Mouse (Mus musculus) macrophage (primary cell): Measurements from ENCODE around the gene Gxylt2. TPM values are rescaled to one million over a fixed set of nuclear protein-coding genes. Genes with fewer than 3 reads are reported as not detected.

ENCODE experiments used
- H3K27ac ChIP-seq: fragments of 350-480 bp; formaldehyde crosslinking; 2 replicates; pipeline ENCODE4 v1.9.0; 2021
- H3K36me3 ChIP-seq: fragments of 350-480 bp; formaldehyde crosslinking; 2 replicates; pipeline ENCODE4 v1.9.0; 2021; ENCODE audit errors: inconsistent target
- H3K4me3 ChIP-seq: fragments of 350-480 bp; formaldehyde crosslinking; 2 replicates; pipeline ENCODE4 v1.9.0; 2021; ENCODE audit errors: inconsistent target
- H3K79me2 ChIP-seq: fragments of 350-480 bp; formaldehyde crosslinking; 2 replicates; pipeline ENCODE4 v1.9.0; 2021; ENCODE audit errors: inconsistent target
- WGBS: methylation state at CpG from one replicate; pipeline ENCODE4 v1.1.7; 2026; ENCODE audit warnings: inconsistent platforms; ENCODE audit not compliant: missing documents; 5-methylcytosine and 5-hydroxymethylcytosine counted together
- polyA plus RNA-seq: library from polyadenylated mRNA; stranded (reverse); fragments of 250-400 nt; gene quantifications from 3 replicates; pipeline ENCODE4 v1.2.4, GENCODE M21; 2018; ENCODE audit warnings: inconsistent platforms
- total RNA-seq, 78 experiments: library from RNA; depleted of rRNA; stranded (reverse); fragments of 250-400 nt; gene quantifications; 1 replicate in 9 of 78; 2 replicates in 24 of 78; 3 replicates in 43 of 78; 4 replicates in 2 of 78; pipeline ENCODE4 v1.2.4; 2018; ENCODE audit warnings: inconsistent platforms in 56 of 78

Gxylt2 gene
- 1 to 10 TPM in 1 of 26 experiments, under 1 TPM in 9, not detected in 16; 0.07 to 4.5 (median 0.14) TPM for total RNA-seq (2018; cell fraction: chromatin; rRNA removed)
- total RNA-seq (2018; cell fraction: cytosol; rRNA removed), result under 1 TPM in 4 of 26 experiments, not detected in 22; under 0.01 to 0.03 (median 0.03) TPM
- total RNA-seq (2018; cell fraction: nucleus; rRNA removed), result under 1 TPM in 15 of 26 experiments, not detected in 11; 0.11 to 0.65 (median 0.22) TPM
- polyA plus RNA-seq, result not detected in 3 replicates

DNA sequence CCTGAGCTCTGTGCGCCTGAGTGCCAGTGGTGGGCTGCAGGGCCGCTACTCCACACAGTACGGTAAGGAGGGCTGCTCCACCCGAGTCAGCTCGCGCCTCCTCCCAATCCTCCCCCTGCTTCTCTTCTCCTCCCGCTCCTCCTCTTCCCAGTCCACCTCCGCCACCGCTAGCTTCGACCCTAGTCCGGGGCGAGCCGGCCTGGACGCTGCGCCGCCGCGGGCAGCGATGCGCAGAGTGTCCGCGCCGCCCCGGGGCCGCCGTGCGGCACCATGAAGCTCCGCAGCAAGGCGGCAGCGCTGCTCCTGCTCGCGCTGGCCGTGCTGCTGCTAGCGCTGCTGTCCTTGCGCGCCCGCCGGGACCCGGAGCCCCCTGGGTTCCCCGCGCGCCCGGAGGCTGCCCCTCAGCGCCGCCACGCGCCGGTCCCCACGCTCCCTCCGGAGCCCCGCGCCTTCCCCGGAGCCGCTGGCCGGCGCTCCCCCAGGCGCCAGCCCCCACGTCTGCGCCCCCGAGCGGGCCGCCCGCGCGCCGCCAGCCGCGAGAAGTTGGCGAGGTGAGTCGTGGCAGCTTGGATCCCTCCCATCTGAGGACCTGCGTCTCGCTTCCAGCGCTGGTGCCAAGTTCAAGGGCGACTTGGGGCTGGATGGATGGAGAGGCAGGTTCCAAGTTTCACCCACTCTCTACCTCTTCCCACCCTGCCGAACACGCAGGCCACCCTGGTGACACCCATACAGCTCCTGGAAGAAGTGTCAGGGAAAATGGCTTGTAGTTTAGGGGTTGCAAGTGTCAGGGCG lies at the start of gene Gxylt2:
TSS of gene Gxylt2 (plus strand) at position 161 of the 792 bp plus-strand sequence.
- no peak within 1 kb of the TSS for H3K4me3 ChIP-seq
- no peaks in the 10 kb centered on the region for H3K36me3 ChIP-seq
- H3K79me2 ChIP-seq, result no peaks in the 10 kb centered on the region
- no peak within 1 kb of the TSS for H3K27ac ChIP-seq
- 1% methylated on average over 57 of the region's 77 CpGs for whole genome bisulfite sequencing

DNA sequence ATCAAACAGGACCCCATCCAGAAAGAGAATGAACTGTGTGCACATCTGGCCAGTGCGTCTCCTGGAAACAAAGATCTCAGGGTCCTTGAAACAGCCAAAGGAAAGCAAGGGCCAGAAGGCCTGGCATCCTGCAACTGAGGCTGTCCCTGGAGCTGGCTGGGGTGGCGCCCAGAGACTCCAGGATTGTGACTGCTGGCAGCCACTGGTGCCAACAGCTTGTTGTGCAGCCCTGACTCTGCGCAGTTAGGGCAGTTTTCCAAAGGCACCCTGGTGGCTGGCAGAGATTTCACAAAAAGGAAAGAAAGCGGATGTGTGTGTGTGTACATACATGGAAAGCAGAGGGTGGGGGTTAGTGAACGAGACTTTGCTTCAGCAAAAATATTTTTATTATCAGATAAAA lies 44.1 kb upstream of the Gxylt2 start:
- H3K4me3 ChIP-seq, result no peak overlapping the region
- H3K36me3 ChIP-seq, result peaks cover 18% of the 10 kb centered on the region; the same call in 1 of the 2 replicates
- no peaks in the 10 kb centered on the region for H3K79me2 ChIP-seq
- 93% methylated on average over 5 of the region's 5 CpGs for WGBS
- H3K27ac ChIP-seq, result no peak overlapping the region

- H3K27ac ChIP-seq, result no peak overlapping the region
- WGBS, result 78% methylated on average over 6 of the region's 6 CpGs
- H3K79me2 ChIP-seq, result no peaks in the 10 kb centered on the region
- H3K4me3 ChIP-seq, result no peak overlapping the region
- peaks cover 18% of the 10 kb centered on the region; the same call in 1 of the 2 replicates for H3K36me3 ChIP-seq
Observed at GRCm38 (mm10) chr6:100662224-100662623, 42.3 kb upstream of the Gxylt2 start.

- Histone ChIP-seq H3K36me3 (peaks cover 18% of the 10 kb centered on the region; the same call in 1 of the 2 replicates), H3K4me3 (no peak overlapping the region), H3K79me2 (no peaks in the 10 kb centered on the region), H3K27ac (no peak overlapping the region)
- WGBS, result 94% methylated on average over 8 of the region's 8 CpGs
Observed at GRCm38 (mm10) chr6:100667644-100668043, 36.9 kb upstream of the Gxylt2 start.

DNA sequence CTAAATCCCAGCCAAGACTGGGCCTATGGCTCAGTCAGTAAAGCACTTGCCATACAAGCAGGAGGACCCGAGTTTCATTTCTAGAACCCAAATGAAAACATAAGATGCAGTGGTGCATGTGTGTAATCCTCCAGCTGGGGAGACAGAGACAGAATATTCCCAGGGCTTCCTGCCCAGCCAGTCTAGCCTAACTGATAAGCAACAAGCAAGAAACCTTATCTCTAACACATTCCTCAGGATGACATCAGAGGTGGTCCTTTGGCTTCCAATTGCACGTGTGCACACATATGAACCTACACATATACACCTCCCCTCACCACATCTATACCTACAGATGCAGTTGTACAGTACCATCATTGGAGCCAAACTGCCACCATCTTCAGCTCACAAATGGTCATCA lies 35.7 kb upstream of the Gxylt2 start:
- 86% methylated on average over 2 of the region's 2 CpGs for WGBS
- H3K4me3 ChIP-seq, result no peak overlapping the region
- H3K27ac ChIP-seq, result no peak overlapping the region
- 0 out of 2 replicates have a peak, but pooled peaks cover 7% of the 10 kb centered on the region for H3K36me3 ChIP-seq
- no peaks in the 10 kb centered on the region for H3K79me2 ChIP-seq

DNA sequence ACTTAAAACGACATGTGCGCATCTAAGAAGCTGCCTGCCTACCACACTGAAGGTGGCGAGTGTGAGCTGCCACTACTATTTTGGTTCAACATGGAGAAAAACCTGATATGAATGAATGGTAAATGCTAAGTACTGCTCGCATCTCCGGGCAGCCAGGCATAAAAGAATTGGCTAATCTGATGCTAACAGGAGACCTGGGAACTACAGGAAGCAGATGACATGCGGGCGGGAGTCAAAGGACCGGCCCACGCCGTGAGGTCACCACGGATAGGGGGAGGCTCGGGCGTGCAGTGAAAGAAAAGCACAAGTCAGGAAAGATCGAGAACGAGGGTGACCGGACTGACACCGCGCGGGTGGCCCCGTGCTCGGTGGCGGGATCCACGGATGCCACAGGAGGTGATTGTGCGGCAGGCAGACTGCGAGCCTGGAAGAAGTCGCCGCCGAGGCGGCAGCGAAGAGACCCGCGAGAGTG lies 34.1 kb upstream of the Gxylt2 start:
- 2% methylated on average over 32 of the region's 32 CpGs for WGBS
- peak overlapping the region; percentile 28; the same call in 1 of the 2 replicates for H3K27ac ChIP-seq

GRCm38 (mm10) chr6:100670880-100671344 lies 33.6 kb upstream of the Gxylt2 start, which contains the start of gene Shq1:
Shq1 (minus strand) TSS chr6:100671157.
- Histone ChIP-seq H3K79me2 (no peaks in the 10 kb centered on the region), H3K36me3 (no peaks in the 10 kb centered on the region), H3K4me3 (peak within 1 kb of the TSS; percentile 57), H3K27ac (peak within 1 kb of the TSS; percentile 28; the same call in 1 of the 2 replicates)
- 0% methylated on average over 49 of the region's 49 CpGs for WGBS

More for the DNA sequence above, 34.1 kb upstream of the Gxylt2 start:
- no peaks in the 10 kb centered on the region for H3K79me2 ChIP-seq
- H3K36me3 ChIP-seq, result no peaks in the 10 kb centered on the region
- peak overlapping the region; percentile 57 for H3K4me3 ChIP-seq

GRCm38 (mm10) chr6:100671401-100671800 lies 33.1 kb upstream of the Gxylt2 start:
- H3K27ac ChIP-seq, result no peak overlapping the region
- H3K79me2 ChIP-seq, result no peaks in the 10 kb centered on the region
- 9% methylated on average over 7 of the region's 7 CpGs for WGBS
- H3K36me3 ChIP-seq, result no peaks in the 10 kb centered on the region
- H3K4me3 ChIP-seq, result peak overlapping the region; percentile 57

GRCm38 (mm10) chr6:100674974-100675373 lies 29.6 kb upstream of the Gxylt2 start:
- H3K4me3 ChIP-seq, result no peak overlapping the region
- 23% methylated on average over 6 of the region's 6 CpGs for WGBS

DNA sequence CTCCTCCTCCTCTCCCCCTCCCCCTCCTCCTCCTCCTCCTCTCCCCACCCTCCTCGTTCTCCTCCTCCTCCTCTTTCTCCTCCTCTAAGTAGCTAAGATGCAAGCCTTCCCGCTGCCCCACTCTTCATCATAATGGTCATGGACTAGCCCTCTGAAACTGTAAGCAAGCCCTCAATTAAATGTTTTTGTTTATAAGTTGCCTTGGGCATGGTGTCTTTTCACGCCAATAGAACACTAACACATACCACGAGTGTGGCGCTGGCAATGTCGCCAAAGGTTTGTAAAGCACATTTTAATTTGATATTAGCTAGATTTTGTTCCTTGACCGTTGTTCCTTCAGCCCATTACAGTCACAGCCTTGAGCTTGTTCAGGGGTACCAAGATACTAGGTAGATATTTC lies 28.1 kb upstream of the Gxylt2 start:
- Histone ChIP-seq H3K36me3 (no peaks in the 10 kb centered on the region), H3K27ac (no peak overlapping the region), H3K79me2 (no peaks in the 10 kb centered on the region), H3K4me3 (no peak overlapping the region)
- 97% methylated on average over 5 of the region's 7 CpGs for WGBS

More at GRCm38 (mm10) chr6:100674974-100675373, 29.6 kb upstream of the Gxylt2 start:
- Histone ChIP-seq H3K36me3 (no peaks in the 10 kb centered on the region), H3K27ac (no peak overlapping the region), H3K79me2 (no peaks in the 10 kb centered on the region)

DNA sequence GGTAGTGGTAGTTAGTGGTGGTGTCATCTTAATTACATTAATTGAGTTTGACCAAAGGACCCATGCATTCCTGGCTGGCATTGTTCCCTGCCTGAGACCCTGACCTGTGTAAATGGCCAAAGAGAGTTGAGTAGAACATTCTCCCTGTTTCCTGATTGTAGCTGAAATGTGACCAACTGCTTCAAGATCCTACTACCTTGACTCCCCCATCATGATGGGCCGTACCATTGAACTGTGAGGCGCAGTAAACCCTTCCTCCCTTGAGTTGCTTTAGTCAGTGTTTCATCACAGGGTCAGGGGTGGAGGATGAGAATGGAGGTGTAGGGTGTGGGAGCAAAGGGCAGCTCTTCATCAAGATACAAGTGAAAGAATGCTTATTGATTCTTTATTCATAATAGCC lies 25.9 kb upstream of the Gxylt2 start:
- 100% methylated on average over 2 of the region's 2 CpGs for WGBS
- Histone ChIP-seq H3K4me3 (no peak overlapping the region), H3K79me2 (no peaks in the 10 kb centered on the region), H3K27ac (no peak overlapping the region), H3K36me3 (no peaks in the 10 kb centered on the region)

DNA sequence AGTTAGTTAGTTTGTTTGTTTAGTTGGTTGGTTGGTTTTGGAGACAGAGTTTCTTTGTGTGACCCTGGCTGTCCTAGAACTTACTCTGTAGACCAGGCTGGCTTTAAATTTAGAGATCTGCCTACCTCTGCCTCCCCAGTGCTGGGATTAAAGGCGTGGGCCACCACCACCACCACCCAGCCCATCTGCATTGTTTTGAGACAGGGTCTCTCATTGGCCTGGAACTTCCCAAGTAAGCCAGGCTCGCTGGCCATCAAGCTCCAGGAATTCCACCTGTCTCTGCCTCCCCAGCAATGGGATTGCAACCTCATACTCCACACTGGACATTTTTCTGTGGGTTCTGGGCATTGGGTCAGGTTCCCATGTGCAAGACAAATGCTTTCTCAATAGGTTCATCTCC lies 18.2 kb upstream of the Gxylt2 start:
- Histone ChIP-seq H3K4me3 (no peak overlapping the region), H3K36me3 (no peaks in the 10 kb centered on the region), H3K79me2 (no peaks in the 10 kb centered on the region), H3K27ac (no peak overlapping the region)
- WGBS, result 88% methylated on average over 2 of the region's 2 CpGs

- WGBS, result 94% methylated on average over 5 of the region's 5 CpGs
- Histone ChIP-seq H3K36me3 (no peaks in the 10 kb centered on the region), H3K27ac (no peak overlapping the region), H3K4me3 (no peak overlapping the region), H3K79me2 (no peaks in the 10 kb centered on the region)
Observed at GRCm38 (mm10) chr6:100699986-100700385, 4.5 kb upstream of the Gxylt2 start.

DNA sequence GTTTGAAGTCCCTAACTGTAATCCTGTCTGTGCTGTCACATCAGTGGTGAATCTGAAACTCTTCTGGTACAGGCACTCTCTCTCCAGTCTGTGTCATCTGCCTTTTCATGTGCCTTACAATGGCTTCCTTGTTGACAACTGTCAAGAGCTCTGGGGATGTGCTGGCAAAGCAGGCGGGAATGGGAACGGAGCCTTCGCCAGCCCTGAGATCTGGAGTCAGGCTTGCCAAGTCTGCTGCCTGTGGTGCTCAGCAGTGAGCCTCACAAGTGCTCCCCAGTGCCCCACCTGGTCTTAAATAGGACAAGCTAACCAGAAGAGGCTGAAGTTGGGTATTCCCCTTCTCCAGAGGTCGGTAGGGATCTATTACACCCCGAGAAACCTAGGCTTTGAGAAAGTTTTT lies 3.8 kb upstream of the Gxylt2 start:
- no peak overlapping the region for H3K4me3 ChIP-seq
- H3K79me2 ChIP-seq, result no peaks in the 10 kb centered on the region
- no peaks in the 10 kb centered on the region for H3K36me3 ChIP-seq
- H3K27ac ChIP-seq, result no peak overlapping the region
- 88% methylated on average over 5 of the region's 5 CpGs for WGBS

DNA sequence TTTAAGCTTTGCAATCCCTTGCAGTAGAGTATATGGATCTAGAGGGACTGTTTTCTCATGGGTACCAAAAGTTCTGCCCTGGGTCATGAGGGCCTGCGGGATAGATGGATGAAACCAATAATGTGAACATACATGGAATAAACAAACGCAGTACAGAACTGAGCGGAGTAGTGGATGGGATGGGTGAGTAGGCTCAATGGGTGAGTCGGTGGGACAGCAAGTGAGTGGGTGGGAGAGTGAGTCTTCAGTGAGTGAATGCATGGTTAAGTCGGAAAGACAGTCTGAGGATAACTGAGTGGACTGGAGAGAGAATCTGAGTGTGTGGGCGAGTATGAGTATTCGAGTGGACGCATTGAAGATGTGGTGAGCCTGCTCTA lies 349 bp upstream of the Gxylt2 start:
- Histone ChIP-seq H3K27ac (no peak overlapping the region), H3K4me3 (no peak overlapping the region), H3K36me3 (no peaks in the 10 kb centered on the region), H3K79me2 (no peaks in the 10 kb centered on the region)
- 39% methylated on average over 8 of the region's 8 CpGs for WGBS
